Mouse (Mus musculus): Measurements from ENCODE around the gene Tekt1.

GRCm38 (mm10) chr11:72408451-72409170, 46.4 kb upstream of the Tekt1 start:
- TF ChIP-seq CTCF (IDR thresholded peaks at IDR 0.05; ENCODE audit: low read depth) (no peak), EP300 (IDR thresholded peaks at IDR 0.05; ENCODE audit: low read depth) (no peak)

All from liver, embryonic 14.5 days (tissue).